Mouse (Mus musculus) urinary bladder, adult 2 months (tissue): ENCODE data around the gene Cfap299. TPM values are rescaled to one million over a fixed set of nuclear protein-coding genes. Genes with fewer than 3 reads are reported as not detected.

ENCODE experiments used
- DNase-seq: peaks from one replicate; pipeline ENCODE4 v3.0.0; 2022; ENCODE audit warnings: low spot score
- polyA plus RNA-seq: library from polyadenylated mRNA; depleted of rRNA; stranded (reverse); fragments of >200 nt; gene quantifications from 2 replicates; pipeline ENCODE4 v1.2.3, GENCODE M21; 2012

Gene Cfap299
- polyA plus RNA-seq, 1 experiment: 0.69 TPM

DNA sequence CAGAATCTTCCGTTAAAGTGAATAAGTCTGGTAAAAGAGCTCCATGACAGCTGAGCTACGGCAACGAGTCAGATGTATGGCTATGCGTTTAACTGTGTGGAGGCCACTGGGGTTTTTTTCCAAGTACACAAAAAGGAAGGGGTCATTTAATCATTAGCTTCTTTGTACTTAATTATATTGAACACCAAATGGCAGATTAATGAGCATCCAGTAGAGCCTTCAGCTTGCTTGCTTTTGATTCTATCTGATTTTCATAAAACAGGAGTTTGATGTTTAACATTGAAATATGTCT lies 47.6 kb downstream of the Cfap299 start:
- DNase-seq: no peak

DNA sequence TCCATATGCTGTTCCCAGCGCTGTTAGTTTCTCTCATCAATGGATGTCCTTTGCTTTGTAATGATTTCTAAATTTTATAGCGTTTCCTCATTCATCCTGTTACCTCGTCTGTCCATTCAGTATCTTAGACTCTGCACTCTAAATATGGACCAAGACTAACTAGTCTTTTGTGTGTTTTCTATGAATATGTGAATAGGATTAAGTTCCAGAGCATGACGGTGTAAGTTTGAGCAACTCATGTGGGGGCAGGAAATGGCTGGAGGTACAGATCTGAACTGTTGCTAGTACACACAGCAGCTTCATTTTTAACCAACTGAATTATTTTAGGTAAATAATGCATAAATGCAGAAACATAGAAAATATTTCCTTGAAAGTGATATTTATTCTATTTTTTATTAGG lies 51.3 kb downstream of the Cfap299 start:
- no peak for DNase-seq

DNA sequence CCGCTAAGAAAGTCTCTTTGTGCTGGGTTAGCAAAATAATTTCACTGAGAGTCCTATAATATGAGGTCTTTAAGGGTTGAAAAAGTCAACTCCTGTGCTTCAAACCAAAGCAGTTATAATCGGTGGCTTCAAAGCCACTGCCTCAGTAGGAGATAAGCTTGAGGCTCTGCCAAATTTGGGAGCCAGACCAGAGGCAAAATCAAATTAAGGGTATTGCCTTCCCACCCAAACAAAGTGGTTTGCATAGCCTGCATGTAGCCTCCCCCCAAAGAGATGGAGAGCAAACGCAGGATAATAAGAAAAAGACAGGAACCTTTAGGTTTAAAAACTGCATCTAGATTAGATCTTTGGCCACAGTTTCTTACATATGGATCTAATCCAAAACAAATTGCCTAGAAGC lies 58.0 kb downstream of the Cfap299 start:
- no peak for DNase-seq

DNA sequence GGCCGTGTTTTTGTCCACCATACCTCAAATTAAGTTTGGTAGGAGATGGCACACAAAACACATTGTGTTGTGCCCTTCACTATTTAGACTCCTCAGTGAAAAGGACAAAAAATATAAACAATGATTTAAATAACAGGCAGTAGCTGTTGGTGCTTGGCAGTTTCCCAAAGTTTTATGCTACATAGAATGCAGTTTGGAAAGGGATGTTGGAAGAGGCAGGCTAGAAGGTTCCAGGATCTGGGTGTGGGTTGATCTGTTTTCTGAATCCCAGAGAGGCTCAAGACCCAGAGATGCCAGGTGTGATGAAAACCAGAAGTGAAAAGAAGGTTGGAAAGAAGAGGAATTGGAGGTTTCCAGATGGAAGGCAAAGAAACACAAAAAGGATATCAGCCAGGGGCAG lies 73.1 kb downstream of the Cfap299 start:
- DNase-seq: no peak

DNA sequence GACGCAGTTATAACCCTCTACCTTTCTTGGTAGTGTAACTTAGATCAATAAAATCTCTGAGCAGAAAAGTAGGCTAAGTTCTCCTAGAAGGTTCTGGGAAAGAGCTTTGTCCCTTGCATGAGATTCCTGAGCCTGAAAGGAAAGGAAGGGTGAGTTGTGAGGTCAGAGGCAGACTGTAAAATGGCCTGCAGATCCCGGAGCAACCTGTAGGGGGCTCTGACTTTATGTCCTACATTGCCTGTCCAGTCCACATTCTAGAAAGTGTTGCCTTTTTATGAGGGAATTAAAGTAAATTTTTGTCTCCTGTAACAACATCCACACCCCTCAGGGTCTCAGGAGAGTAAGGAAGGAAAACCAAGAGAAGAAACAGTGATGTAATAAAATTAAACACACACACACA lies 81.0 kb downstream of the Cfap299 start:
- DNase-seq: no peak

DNA sequence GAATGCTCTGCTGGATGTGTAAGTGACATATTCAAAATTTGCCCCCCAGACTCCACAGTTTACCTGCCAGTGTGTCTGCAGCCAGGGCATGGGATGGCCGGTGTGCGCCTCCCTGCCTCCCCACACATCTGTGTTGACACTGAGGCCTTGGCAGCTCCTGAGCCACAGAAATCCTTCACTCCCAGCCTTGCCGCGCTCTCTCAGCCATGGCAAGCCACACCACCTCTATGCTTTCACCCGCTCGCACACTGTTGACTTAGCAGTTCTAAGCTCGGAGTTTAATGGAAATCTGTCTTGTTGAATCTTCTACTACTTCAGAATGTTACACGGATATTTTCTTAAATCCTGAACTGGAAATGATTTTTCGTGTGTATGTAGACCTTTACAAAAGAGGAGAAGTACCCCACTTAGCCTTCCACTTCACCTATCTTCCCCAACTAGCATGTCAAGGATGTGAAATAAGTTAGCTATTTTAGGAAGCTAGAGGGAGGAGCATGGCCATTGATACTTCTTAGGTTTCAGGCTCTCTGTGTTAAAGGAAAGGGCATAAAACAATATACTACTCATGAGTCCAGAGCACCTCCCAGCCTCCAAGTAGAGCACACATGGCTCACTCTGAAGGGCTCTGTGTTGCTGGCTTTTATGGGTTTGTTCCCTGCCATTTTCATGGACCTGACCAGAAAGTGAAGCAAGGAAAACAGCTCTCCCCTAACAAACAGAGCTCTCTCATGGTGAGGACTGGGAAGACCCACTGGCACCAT lies 87.5 kb downstream of the Cfap299 start:
- no peak for DNase-seq

DNA sequence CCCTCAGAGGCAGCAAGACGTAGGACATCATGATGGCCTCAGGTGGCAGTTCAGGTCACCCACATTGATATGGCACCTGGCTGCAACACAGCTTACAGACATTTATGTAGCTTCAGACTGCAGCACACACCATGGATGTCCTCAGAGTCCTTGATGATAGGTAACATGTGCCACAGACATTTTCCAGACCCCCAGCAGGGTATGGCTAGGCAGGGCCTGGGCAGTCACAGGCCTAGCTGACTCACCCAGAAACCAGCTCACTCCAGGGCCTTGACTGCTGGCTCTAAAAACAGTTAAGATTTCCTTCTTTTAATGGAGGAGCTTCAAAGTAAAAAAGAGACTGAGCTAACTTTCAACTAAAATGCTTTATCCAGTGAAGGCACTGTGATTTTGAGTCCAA lies 95.9 kb downstream of the Cfap299 start:
- no peak for DNase-seq

DNA sequence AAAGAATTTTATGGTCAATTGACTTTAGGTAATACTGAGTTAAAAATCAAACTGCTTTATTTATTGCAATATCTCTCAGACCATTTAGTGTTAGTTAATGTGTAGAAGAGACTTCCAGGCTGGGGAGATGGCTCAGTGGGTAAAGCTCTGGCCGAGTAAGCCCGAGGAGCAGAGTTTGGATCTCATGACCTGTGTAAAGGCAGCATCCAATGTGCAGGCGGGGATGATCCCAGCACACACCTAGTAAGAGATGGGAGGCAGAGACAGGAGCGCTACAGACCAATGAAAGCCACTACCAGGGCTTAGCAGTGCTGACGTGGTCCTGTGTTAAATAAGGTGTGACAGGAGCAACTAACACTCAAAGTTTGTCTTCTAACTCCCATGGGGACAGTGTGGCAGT lies 97.0 kb downstream of the Cfap299 start:
- no peak for DNase-seq

DNA sequence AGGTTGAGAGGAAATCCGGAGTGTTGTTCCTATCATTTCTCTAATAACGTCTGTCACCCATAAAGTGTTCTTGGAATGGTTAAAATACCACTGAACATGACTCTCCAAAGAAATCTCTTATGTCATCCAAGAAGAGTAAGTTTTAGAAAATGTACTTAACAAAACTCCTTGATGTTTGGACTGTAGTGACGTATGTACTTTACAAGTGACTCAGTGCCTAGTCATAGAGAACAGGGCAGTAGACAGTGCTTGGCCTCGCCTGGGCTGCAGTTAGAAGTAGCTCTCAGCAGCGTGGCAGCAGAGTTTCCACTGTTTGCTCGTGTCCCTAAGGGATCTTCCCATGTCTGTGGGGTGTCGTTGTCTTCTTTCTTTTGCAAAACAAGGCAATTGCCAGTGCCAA lies 101.0 kb downstream of the Cfap299 start:
- no peak for DNase-seq

DNA sequence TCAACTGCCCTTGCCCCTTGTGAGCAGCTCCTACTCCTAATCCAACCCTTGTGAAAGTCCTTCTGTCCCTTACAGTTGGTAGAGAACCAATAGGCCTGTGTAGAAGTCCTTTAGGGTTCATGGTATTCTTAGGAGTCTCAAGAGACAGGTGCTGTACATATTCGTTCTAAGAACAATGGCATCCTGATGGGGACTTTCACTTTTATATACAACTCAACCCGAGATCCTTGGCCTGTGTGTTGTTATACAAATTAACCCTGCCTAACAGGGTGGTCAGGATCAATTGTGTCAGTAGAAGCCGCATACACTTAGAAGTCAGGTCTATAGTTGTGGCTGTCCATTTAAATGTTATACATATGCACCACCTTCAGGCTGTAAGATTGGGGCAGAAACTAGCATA lies 109.6 kb downstream of the Cfap299 start:
- no peak for DNase-seq

DNA sequence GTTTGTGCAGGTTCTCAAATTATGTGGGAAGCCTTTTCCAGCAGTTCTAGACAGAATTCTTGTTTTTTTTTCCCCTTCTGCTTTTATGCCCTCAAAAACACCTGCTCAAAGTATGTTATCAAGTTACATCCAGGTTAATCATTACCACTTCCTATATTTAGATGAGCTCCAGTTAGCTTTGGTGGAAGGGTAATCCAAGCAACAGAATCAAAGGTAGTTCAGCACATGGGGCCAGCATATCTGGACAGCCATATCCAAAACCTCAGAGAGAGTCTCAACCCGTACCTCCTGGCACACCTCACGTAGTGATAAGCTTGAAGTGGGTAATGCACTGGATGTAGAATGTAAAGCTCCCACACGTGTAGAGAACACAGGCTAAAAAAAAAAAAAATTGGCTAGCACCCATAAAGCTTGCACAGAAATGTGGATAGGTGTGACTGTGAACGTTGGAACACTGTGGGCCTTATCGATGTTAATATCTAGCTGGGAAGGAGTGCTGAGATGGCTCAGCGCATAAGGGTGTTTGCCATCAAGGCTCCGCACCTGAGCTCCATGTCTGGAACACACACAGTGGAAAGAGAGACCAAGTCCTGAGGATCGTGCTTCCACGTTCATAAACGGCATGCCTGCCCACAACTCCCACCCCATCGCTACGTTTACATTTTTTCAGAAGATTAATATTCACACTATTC lies 117.8 kb downstream of the Cfap299 start:
- no peak for DNase-seq

DNA sequence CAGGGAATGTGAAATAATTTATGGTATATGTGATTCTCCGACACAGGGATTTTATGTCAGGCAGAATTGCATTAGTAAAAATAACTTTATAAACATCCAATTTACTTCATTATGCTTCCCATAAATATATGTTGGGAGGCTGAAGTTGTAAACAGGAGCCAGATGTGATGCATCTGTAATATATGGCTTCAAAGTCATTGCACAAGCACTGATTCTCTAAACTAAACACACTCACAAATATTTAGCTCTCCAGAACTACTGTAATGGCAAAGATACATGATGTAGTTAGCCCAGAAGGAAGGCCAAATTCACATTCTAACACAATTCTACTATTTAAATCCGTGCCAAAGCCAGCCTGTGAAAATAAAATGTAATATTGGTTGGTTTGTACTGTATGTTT lies 120.8 kb downstream of the Cfap299 start:
- DNase-seq: no peak

DNA sequence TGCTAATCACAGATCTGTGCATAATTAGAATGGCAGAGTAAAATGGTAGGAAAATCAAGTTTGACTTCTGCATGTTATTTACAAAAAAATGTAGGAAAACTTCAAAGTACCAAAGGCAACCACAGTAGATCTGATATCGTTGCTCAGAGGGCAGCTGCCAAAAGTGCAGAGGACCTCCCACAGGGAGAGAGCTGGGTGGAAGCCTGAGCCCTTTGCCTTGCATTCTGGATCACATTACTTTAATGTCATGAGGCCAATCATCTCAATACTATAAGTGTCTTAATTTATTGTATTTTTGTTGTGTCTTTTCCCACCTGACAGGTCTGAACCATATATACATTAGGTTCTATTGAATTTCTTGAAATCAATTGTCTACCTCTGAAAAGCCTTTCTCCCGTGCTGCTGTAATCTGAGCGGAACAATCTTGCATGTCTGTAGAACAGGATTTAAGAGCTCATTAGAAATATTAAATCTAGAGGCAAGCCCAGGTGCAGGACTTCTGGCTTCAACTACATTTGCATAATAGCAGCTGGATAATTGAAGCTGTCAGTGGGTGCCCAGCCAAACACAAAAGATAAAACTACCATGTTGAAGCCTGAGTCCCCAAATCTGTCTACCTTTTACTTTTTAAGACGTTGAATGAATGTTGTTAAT lies 137.9 kb downstream of the Cfap299 start:
- DNase-seq: no peak

DNA sequence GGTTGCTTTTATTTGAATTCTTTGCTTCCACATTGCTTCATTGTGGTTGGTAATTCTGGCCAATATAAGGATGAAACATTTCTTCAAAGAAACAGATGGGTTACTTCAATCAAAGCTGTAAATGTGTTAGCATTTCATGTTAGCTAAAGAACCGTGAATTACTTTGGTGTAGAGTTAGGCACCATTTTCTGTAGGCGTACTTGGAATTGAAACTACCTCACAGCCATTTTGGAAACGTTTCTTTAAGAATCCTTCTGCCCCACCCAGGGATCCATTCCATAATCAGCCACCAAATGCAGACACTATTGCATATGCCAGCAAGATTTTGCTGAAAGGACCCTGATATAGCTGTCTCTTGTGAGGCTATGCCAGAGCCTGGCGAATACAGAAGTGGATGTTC lies 140.9 kb downstream of the Cfap299 start:
- DNase-seq: no peak

DNA sequence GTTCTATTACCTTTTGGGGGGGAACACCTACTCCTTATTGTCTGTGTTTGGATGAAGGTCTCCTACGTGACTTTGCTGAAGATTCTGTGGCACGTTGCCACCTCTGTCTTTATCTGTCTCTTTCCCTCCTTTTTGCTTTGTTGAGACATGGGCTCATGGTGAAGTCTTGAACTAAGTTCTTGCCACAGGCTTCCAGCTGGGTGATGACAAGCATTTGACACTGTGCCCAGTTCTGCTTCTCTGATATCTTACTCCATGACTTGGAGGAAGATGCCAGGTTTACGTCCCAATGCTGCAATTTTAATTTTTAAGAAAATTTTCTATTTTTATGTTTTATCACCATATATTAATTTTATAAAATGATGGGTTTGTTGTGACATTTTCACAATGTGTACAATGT lies 147.4 kb downstream of the Cfap299 start:
- no peak for DNase-seq

DNA sequence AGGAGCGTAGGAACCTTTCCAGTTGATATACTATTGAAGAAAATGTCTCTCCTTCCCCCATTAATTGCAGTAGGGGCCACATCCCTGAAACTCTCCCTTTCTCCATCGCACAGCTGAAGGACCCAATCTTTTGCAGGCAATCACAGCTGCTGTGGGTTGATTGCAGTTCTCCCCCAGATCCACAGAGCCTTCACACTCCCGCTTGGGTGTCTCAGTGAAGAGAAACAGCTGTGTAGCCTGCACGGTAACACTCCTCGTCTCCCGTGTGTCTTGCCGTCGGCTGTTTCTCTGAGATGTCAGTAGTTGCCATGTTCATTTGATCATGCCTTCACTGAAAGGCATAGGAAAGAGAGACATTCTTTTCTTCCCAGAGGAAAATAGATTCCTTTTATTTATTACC lies 148.2 kb downstream of the Cfap299 start:
- DNase-seq: no peak

DNA sequence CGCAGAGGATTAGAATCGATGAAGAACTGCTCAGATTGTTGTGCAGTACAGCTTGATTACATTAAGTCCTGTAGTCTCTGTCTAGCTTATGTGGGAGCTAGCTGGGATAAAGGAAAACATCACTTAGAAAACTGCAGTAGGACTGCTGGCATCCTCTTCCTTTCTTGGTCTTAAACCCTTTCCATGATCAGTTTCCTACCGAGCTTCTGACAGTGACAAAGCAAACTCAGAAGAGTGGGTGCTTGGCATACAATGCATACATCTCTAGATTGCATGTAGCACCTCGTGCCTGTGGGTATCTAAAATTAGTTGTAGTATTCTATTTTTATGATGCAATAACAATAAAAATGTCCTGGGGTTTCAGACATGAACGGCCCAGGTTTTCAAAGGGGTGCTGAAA lies 154.4 kb downstream of the Cfap299 start:
- DNase-seq: no peak

DNA sequence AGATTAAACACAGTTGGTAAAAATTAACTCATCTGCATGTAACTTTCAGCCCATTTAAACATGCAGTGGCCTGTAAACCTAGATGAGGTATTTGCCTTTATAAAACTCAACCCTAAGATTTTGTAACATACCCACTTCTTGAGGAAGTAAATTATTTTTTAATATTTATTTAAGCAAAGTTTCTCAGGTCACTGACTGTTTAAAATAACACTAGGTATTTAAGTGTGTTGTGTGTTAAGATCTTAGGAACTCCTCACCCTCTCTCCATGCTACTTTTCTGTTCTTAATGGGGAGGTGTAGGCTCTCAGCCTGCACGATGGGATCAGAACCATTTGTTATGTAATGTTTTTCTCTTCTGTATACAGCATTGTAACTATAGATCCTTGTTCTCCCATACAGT lies 156.1 kb downstream of the Cfap299 start:
- DNase-seq: no peak

DNA sequence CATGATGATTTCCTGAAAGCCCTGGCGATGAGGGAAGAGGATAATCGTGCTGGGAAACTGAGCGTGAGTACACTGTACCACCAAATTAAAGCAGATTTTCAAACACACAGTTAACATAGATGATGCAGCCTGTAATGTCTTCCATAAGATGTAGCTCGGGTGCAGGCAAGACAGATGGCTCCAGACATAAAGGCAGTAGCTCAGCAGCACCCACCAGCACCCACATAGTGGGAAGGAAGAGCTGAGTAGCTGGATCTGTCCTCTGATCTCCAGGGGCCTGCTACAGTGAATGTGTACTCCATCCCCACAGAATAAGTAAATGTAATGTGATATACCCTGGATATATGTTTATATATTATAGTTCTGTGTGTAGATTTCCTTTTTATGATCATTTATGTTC lies 169.2 kb downstream of the Cfap299 start:
- DNase-seq: no peak

DNA sequence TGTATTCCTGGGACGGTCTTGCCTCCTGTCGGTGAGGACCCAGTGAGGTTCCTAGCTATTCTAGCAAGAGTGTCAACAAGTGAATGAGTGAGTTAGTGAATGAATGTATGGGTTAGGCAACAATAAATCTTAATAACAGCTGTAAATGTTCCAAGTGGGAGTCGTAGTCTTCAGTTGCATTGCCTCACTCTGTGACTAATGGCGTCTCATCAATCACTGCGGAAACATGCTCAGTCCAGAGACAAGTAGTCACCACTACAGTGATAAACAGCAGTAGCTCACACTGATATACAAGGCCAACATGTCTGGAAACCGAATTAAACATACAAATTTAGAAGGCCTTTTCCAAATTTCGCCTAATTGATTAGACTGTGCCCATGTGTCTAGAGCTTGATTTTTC lies 187.1 kb downstream of the Cfap299 start:
- no peak for DNase-seq

DNA sequence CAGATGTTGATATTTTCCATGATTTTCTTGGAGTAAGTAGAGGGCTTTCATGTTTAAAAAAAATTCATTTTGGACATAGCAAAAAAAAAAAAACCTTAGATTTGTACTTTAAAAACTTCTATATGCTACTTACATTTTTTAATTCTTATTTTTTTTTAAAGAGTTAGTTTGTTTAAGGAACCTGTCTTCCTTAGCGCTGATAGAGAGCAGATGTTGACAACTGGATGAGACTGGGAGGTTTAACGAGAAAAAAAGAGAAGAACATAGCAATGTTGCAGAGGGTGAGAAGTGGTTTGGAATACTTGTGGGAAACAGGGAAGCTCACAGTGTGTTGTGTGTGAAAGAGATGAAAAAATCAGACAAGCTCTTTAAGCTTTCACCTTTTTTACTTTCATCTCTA lies 191.0 kb downstream of the Cfap299 start:
- no peak for DNase-seq

DNA sequence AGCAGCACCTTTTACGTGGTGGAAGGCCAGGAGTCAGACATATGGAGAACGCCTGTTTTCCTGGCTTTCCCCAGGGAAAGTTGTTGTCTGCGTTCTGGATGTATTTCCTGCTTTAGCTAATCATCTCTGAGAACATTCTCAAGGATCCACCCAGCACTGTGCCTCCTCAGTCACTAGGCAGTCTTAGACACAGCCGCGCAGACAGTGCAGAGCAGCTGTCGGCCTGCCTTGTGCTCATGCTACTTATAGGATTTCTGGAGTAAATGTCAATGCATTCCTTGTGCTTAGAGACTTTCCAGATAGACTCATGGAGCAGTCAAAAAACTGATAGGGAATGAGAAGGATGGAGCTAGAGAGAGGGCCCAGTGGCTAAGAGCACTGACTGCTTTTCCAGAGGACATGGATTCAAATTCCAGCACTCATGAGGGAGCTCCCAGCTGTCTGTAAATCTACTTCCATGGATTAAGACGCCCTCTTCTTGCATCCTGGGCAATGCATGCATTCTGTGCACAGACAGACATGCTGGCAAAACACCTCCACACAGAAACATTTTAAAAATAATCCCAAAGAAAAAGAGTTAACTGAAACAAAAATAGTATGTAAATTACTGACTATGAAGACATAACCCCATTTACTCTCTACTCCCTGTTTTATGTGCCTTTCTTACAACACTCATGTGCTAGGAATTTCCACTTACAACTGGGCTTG lies 193.3 kb downstream of the Cfap299 start:
- no peak for DNase-seq

DNA sequence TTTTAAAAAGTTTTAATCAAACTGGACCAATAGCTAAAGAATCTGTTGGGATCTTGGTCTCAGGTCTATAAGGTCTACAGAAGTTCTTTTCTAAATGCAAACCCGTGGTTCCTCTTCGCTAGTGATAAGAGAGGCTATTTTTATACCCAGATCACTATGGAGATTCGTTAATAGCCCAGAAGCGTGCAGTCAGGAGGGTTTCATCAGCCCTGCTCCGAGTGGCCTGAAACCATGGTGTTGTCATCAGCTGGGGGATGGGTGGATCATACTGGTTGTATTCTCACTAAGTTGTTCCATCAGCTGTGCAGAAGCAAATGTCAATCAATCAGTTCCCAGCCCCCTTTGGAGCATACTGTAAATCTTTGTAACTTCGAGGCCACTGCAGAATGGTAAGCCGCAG lies 193.9 kb downstream of the Cfap299 start:
- DNase-seq: no peak
